Comparison of ENCODE assay signal across 8 mouse cellular contexts in genomic region chr3:66973391-66973943, GRCm38 (mm10). TPM values are rescaled to one million over a fixed set of nuclear protein-coding genes. Genes with fewer than 3 reads are reported as not detected.
DNase-seq lines count a peak whose midpoint lies in the region; ATAC-seq lines count a peak whose summit lies in the region.

No protein-coding gene starts in this region.

- H3K27ac ChIP-seq in embryonic facial prominence, embryonic 15.5 days (replicated peaks): no peak overlapping the region
- H3K27ac ChIP-seq in hindbrain, embryonic 15.5 days (replicated peaks): no peak overlapping the region; the same call in 1 of the 2 replicates
- H3K27ac ChIP-seq in limb, embryonic 15.5 days: no peak overlapping the region
- H3K27ac ChIP-seq in midbrain, embryonic 12.5 days (replicated peaks): peak overlapping the region; percentile 65

- peak overlapping the region; percentile 49 for H3K4me3 ChIP-seq in embryonic facial prominence, embryonic 15.5 days (replicated peaks)
- H3K4me3 ChIP-seq in hindbrain, embryonic 15.5 days: peak overlapping the region; percentile 51
- H3K4me3 ChIP-seq in limb, embryonic 15.5 days: peak overlapping the region; percentile 49
- peak overlapping the region; percentile 51 for H3K4me3 ChIP-seq in midbrain, embryonic 12.5 days

- H3K36me3 ChIP-seq in embryonic facial prominence, embryonic 15.5 days: no peaks in the 10 kb centered on the region
- no peaks in the 10 kb centered on the region for H3K36me3 ChIP-seq in hindbrain, embryonic 15.5 days
- no peaks in the 10 kb centered on the region for H3K36me3 ChIP-seq in limb, embryonic 15.5 days
- H3K36me3 ChIP-seq in midbrain, embryonic 12.5 days: no peaks in the 10 kb centered on the region

- 3% methylated on average over 59 of the region's 59 CpGs for WGBS in embryonic facial prominence, embryonic 15.5 days
- WGBS in hindbrain, embryonic 15.5 days: under 1% methylated on average over 59 of the region's 59 CpGs
- WGBS in limb, embryonic 15.5 days: 6% methylated on average over 59 of the region's 59 CpGs
- WGBS in midbrain, embryonic 12.5 days: under 1% methylated on average over 59 of the region's 59 CpGs

- H3K9ac ChIP-seq in embryonic facial prominence, embryonic 15.5 days: no peak overlapping the region
- H3K9ac ChIP-seq in hindbrain, embryonic 15.5 days: peak overlapping the region; percentile 45
- peak overlapping the region; percentile 11; the same call in 1 of the 2 replicates for H3K9ac ChIP-seq in limb, embryonic 15.5 days
- H3K9ac ChIP-seq in midbrain, embryonic 12.5 days (replicated peaks): peak overlapping the region; percentile 67

- H3K9me3 ChIP-seq in embryonic facial prominence, embryonic 15.5 days (replicated peaks): no peaks in the 10 kb centered on the region
- H3K9me3 ChIP-seq in hindbrain, embryonic 15.5 days: no peaks in the 10 kb centered on the region
- no peaks in the 10 kb centered on the region for H3K9me3 ChIP-seq in limb, embryonic 15.5 days
- H3K9me3 ChIP-seq in midbrain, embryonic 12.5 days: no peaks in the 10 kb centered on the region

- H3K4me2 ChIP-seq in embryonic facial prominence, embryonic 15.5 days (replicated peaks): peak overlapping the region; percentile 78
- H3K4me2 ChIP-seq in hindbrain, embryonic 15.5 days: peak overlapping the region; percentile 80
- H3K4me2 ChIP-seq in limb, embryonic 15.5 days: peak overlapping the region; percentile 73
- H3K4me2 ChIP-seq in midbrain, embryonic 12.5 days (replicated peaks): peak overlapping the region; percentile 82

- DNase-seq in cerebellum, adult 9-10 months: peak; percentile 11
- DNase-seq in cerebellum, adult 11 months: no peak
- peak; percentile 78 for DNase-seq in ES-CJ7 (ENCODE audit: low read depth, low spot score)
- DNase-seq in thymus, postnatal 14 days: peak; percentile 38

- peaks cover 73% of the 10 kb centered on the region for H3K27me3 ChIP-seq in embryonic facial prominence, embryonic 15.5 days
- H3K27me3 ChIP-seq in hindbrain, embryonic 15.5 days: peaks cover 65% of the 10 kb centered on the region
- H3K27me3 ChIP-seq in limb, embryonic 15.5 days: peaks cover 66% of the 10 kb centered on the region
- peaks cover 60% of the 10 kb centered on the region for H3K27me3 ChIP-seq in midbrain, embryonic 12.5 days

- H3K4me1 ChIP-seq in embryonic facial prominence, embryonic 15.5 days: peaks cover 20% of the 10 kb centered on the region
- H3K4me1 ChIP-seq in hindbrain, embryonic 15.5 days (replicated peaks): peaks cover 15% of the 10 kb centered on the region
- peaks cover 24% of the 10 kb centered on the region for H3K4me1 ChIP-seq in limb, embryonic 15.5 days
- peaks cover 18% of the 10 kb centered on the region for H3K4me1 ChIP-seq in midbrain, embryonic 12.5 days

- peak; percentile 62 for ATAC-seq in embryonic facial prominence, embryonic 15.5 days (ENCODE audit: insufficient number of reproducible peaks, low FRiP score, low TSS enrichment, low read depth)
- peak; percentile 82 for ATAC-seq in hindbrain, embryonic 15.5 days (ENCODE audit: low FRiP score, low read depth)
- ATAC-seq in limb, embryonic 15.5 days (ENCODE audit: insufficient number of reproducible peaks, low FRiP score, low TSS enrichment, low read depth): 0 out of 2 replicates have a peak, but pooled peaks have one; percentile 46
- ATAC-seq in midbrain, embryonic 12.5 days (ENCODE audit: low FRiP score, low read depth): peak; percentile 65

RNA-seq across cellular contexts. Expression of gene Rsrc1, which starts 7.7 kb away (rescaled TPM):
- 38.4 and 39.6 TPM in 2 replicates for polyA plus RNA-seq in embryonic facial prominence, embryonic 15.5 days (2015; fragmentation: Nextera tagmentation; extraction: Ambion mirVana)
- 29.3 and 33.3 TPM in 2 replicates for polyA plus RNA-seq in hindbrain, embryonic 15.5 days (2015; fragmentation: Nextera tagmentation; extraction: Ambion mirVana)
- polyA plus RNA-seq in limb, embryonic 15.5 days (2015; fragmentation: Nextera tagmentation; extraction: Ambion mirVana): 36.4 and 39.7 TPM in 2 replicates
- polyA plus RNA-seq in midbrain, embryonic 12.5 days (2016; fragmentation: Nextera tagmentation; extraction: Ambion mirVana): 54.1 and 57.9 TPM in 2 replicates

RNA-seq across cellular contexts. Expression of gene Shox2, which starts 8.1 kb away (rescaled TPM):
- polyA plus RNA-seq in embryonic facial prominence, embryonic 15.5 days (2015; fragmentation: Nextera tagmentation; extraction: Ambion mirVana): 27.1 and 30.8 TPM in 2 replicates
- 23.6 and 37.9 TPM in 2 replicates for polyA plus RNA-seq in hindbrain, embryonic 15.5 days (2015; fragmentation: Nextera tagmentation; extraction: Ambion mirVana)
- 33.9 and 34.1 TPM in 2 replicates for polyA plus RNA-seq in limb, embryonic 15.5 days (2015; fragmentation: Nextera tagmentation; extraction: Ambion mirVana)
- 97.5 and 111 TPM in 2 replicates for polyA plus RNA-seq in midbrain, embryonic 12.5 days (2016; fragmentation: Nextera tagmentation; extraction: Ambion mirVana)
